Mouse (Mus musculus) liver, embryonic 14.5 days (tissue): ENCODE data around the gene Abcg5. TPM values are rescaled to one million over a fixed set of nuclear protein-coding genes. Genes with fewer than 3 reads are reported as not detected.

ENCODE experiments used
- ATAC-seq: fragments of 200-750 bp; cut with Nextera tagmentation; 2 replicates; pipeline ENCODE4 v1.8.0; 2017; ENCODE audit warnings: moderate number of reproducible peaks, mild to moderate bottlenecking, moderate library complexity; ENCODE audit not compliant: insufficient read depth
- DNase-seq, 3 experiments: peaks; one replicate each; pipeline ENCODE4 v3.0.0-alpha.2; 2012 to 2013; ENCODE audit warnings: low read depth in 3 of 3, low spot score in 3 of 3
- H3K27ac ChIP-seq: fragments of 300-500 bp; sonication (generic); 2 replicates; pipeline ENCODE4 v1.5.1; 2014; ENCODE audit warnings: moderate library complexity, mild to moderate bottlenecking, control low read depth, inconsistent platforms
- H3K27me3 ChIP-seq: fragments of 300-500 bp; sonication (generic); 2 replicates; pipeline ENCODE4 v1.6.1; 2014; ENCODE audit warnings: mild to moderate bottlenecking, low read length, moderate library complexity; ENCODE audit not compliant: control insufficient read depth, insufficient read depth
- H3K36me3 ChIP-seq: fragments of 300-500 bp; sonication (generic); replicated peaks from 2 replicates; pipeline ENCODE4 v1.6.1; 2014; ENCODE audit warnings: low read depth; ENCODE audit not compliant: control insufficient read depth, insufficient read depth
- H3K4me1 ChIP-seq, 2 experiments: fragments of 200-500 bp in 1 of 2; fragments of 300-500 bp in 1 of 2; sonication (generic) in 1 of 2; replicated peaks; 2 replicates each; pipeline ENCODE4 v1.6.1; 2012 to 2014; ENCODE audit warnings: antibody characterized with exemption in 1 of 2, inconsistent platforms in 1 of 2, low read length in 1 of 2; ENCODE audit not compliant: control insufficient read depth in 2 of 2, insufficient read depth in 2 of 2
- H3K4me2 ChIP-seq: fragments of 300-500 bp; sonication (generic); 2 replicates; pipeline ENCODE4 v1.6.1; 2014; ENCODE audit warnings: low read depth, mild to moderate bottlenecking, control low read depth, moderate library complexity
- H3K4me3 ChIP-seq, 2 experiments: fragments of 200-500 bp in 1 of 2; fragments of 300-500 bp in 1 of 2; sonication (generic) in 1 of 2; 2 replicates each; pipeline ENCODE4 v1.5.1; 2012 to 2014; ENCODE audit warnings: low read depth in 2 of 2, low read length in 2 of 2, mild to moderate bottlenecking in 2 of 2, control low read depth in 1 of 2, inconsistent platforms in 1 of 2, moderate library complexity in 1 of 2; ENCODE audit not compliant: insufficient read depth in 1 of 2
- H3K9ac ChIP-seq: fragments of 300-500 bp; sonication (generic); replicated peaks from 2 replicates; pipeline ENCODE4 v1.6.1; 2014; ENCODE audit warnings: mild to moderate bottlenecking, control low read depth, moderate library complexity
- H3K9me3 ChIP-seq: fragments of 300-500 bp; sonication (generic); 2 replicates; pipeline ENCODE4 v1.6.1; 2016; ENCODE audit warnings: low read length, mixed read lengths; ENCODE audit not compliant: control insufficient read depth
- CTCF ChIP-seq: IDR thresholded peaks from 2 replicates; pipeline ENCODE4 v1.5.1; 2016; ENCODE audit warnings: antibody characterized with exemption, low read depth, control low read depth
- EP300 ChIP-seq: IDR thresholded peaks from 2 replicates; pipeline ENCODE4 v1.6.1; 2016; ENCODE audit warnings: antibody characterized with exemption, low read depth
- WGBS: fragments of 180-500 bp; shearing (Covaris S2); extraction: QIAGEN DNeasy Blood & Tissue Kit; methylation state at CpG from one replicate; pipeline ENCODE4 v1.1.7; 2014; ENCODE audit not compliant: insufficient replicate concordance; 5-methylcytosine and 5-hydroxymethylcytosine counted together
- polyA plus RNA-seq, 2 experiments: library from polyadenylated mRNA; depleted of rRNA in 1 of 2; stranded (reverse) in 1 of 2; unstranded in 1 of 2; fragments of >200 nt; fragmentation: Nextera tagmentation in 1 of 2; extraction: Ambion mirVana in 1 of 2; gene quantifications; 2 replicates each; pipeline versions ENCODE4 v1.2.1 to v1.2.3; 2012 to 2014

Gene Abcg5
- polyA plus RNA-seq, 2 experiments, result 0.33 TPM

DNA sequence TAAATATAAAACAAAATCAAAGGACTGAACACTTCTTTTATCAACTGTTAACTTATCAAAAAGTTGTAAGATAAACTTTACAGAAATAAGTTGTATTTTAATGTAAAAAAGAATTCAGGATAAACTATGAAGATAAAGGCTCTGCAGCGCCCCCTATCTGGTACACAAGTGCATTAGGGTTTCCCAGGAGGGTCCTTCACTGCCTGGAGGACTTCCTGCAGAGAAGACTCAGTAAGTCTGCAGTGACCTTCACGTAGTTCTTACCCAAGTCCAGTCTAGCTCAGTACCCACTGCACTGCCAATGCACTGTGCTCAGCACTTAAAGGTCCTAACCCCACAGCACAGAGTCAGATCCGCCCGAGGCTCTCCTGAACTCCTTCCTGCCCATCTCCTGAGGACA is 24.6 kb upstream of the Abcg5 start:
- Histone ChIP-seq H3K27me3 (no peaks in the 10 kb centered on the region), H3K9ac (no peak overlapping the region), H3K4me1 (no peaks in the 10 kb centered on the region), H3K4me3 (no peak overlapping the region), H3K36me3 (peaks cover 14% of the 10 kb centered on the region), H3K9me3 (no peaks in the 10 kb centered on the region), H3K27ac (no peak overlapping the region), H3K4me2 (no peak overlapping the region)
- 69% methylated on average over 4 of the region's 4 CpGs for WGBS
- ATAC-seq (no peak), DNase-seq (no peak)
- TF ChIP-seq CTCF (peak; percentile 56), EP300 (no peak)

DNA sequence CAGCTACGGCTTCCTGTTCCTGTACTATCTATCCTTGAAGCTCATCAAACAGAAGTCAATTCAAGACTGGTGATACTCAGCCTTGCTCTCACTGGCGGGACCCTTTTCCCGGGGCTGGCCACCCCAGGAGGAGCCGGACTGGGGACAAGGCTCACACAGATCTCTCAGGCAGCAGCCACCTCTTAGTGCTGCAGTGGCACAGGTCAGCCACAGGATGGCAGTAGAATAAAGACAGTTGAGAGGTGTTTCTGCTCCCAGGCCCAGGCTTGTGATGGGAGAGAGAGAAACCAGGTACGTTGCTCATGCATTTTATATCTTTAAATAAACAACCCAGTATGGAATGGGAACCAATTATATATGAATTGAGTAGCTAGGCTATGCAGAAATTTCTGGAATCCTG is 15.9 kb upstream of the Abcg5 start:
- no peaks in the 10 kb centered on the region; the same call in 1 of the 2 replicates for H3K36me3 ChIP-seq
- no peak overlapping the region for H3K4me3 ChIP-seq
- TF ChIP-seq CTCF (peak; percentile 94), EP300 (no peak)
- ATAC-seq (peak; percentile 50; the same call in 1 of the 2 replicates), DNase-seq (peak; percentile 18 to 38 (median 28))
- no peak overlapping the region for H3K27ac ChIP-seq
- H3K4me2 ChIP-seq, result no peak overlapping the region
- WGBS, result 24% methylated on average over 5 of the region's 5 CpGs
- H3K27me3 ChIP-seq, result no peaks in the 10 kb centered on the region
- H3K4me1 ChIP-seq, result peaks cover 0 to 2% of the 10 kb centered on the region in 2 experiments; a peak in 1 of 4 replicates
- H3K9me3 ChIP-seq, result no peaks in the 10 kb centered on the region
- H3K9ac ChIP-seq, result no peak overlapping the region

DNA sequence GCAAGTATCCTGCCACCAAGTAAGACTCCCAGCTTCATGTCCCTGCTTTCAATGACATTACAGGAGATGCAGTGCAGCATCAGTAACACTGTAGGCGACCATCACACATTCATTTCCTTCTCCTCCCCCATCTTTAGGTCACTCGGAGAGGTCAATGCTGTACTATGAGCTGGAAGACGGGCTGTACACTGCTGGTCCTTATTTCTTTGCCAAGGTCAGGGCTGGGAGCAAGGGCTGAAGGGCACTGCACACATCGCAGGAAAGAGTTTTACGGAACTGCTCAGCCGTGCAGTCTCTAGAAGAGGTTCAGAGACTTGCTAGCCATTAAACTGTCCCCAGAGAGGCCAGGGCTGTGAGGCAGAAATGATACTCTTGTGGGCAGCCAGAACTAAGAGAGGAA is 13.7 kb upstream of the Abcg5 start:
- H3K36me3 ChIP-seq, result no peaks in the 10 kb centered on the region
- H3K27ac ChIP-seq, result no peak overlapping the region
- H3K4me2 ChIP-seq, result no peak overlapping the region
- no peak overlapping the region for H3K4me3 ChIP-seq
- TF ChIP-seq EP300 (no peak), CTCF (no peak)
- H3K4me1 ChIP-seq, result peaks cover 0 to 2% of the 10 kb centered on the region in 2 experiments; a peak in 1 of 4 replicates
- H3K9ac ChIP-seq, result no peak overlapping the region
- ATAC-seq (no peak), DNase-seq (no peak)
- 58% methylated on average over 6 of the region's 6 CpGs for WGBS
- no peaks in the 10 kb centered on the region for H3K27me3 ChIP-seq
- no peaks in the 10 kb centered on the region for H3K9me3 ChIP-seq

DNA sequence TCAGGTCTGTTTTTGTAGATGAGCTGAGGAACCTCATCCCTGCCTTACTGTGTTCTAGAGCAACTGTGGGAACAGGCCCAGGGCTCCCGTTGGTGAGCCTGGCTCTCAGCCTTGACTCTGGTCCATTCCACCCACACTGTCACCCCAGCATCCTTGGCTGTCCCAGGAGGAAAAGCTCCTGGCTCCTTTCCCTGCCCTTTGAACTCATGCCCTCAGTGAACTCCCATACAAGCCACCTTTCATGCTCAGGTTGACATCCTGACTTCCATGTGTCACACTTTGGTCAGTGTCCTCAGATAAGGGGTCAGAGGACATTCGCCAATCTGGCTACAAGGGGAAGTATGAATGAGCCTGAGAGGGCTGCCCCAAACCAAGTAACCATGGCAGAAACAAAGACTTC is 10.9 kb upstream of the Abcg5 start:
- 40% methylated on average over 2 of the region's 2 CpGs for WGBS
- H3K27me3 ChIP-seq, result no peaks in the 10 kb centered on the region
- DNase-seq (no peak), ATAC-seq (no peak)
- H3K9me3 ChIP-seq, result no peaks in the 10 kb centered on the region
- H3K27ac ChIP-seq, result no peak overlapping the region
- H3K4me2 ChIP-seq, result no peak overlapping the region
- H3K9ac ChIP-seq, result no peak overlapping the region
- peaks cover 0 to 4% of the 10 kb centered on the region in 2 experiments; a peak in 2 of 4 replicates for H3K4me1 ChIP-seq
- no peak overlapping the region for H3K4me3 ChIP-seq
- H3K36me3 ChIP-seq, result no peaks in the 10 kb centered on the region
- TF ChIP-seq CTCF (no peak), EP300 (no peak)

DNA sequence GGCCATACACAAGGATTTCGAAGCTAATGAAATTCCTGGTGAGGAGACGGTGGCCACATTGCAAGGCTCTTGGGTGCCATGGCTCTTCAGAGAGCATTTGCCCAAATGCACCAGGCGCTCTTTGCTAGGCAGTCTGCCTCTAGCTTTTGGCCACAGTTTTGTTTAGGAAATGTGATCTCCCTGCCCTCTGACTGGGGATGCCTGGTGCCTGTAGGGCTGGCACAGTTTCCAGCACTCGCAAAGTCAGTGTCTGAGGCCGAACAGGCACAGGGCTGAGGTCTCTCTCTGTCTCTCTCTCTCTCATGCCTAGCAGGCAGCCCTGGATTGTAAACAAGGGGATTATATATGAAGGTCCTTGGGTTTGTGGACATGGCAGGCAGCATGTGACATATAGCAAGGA is 7.3 kb upstream of the Abcg5 start:
- WGBS, result 64% methylated on average over 5 of the region's 5 CpGs
- no peak overlapping the region for H3K4me2 ChIP-seq
- DNase-seq (no peak), ATAC-seq (no peak)
- H3K36me3 ChIP-seq, result no peaks in the 10 kb centered on the region
- no peak overlapping the region for H3K9ac ChIP-seq
- no peaks in the 10 kb centered on the region for H3K27me3 ChIP-seq
- H3K4me1 ChIP-seq, result peaks cover 0 to 5% of the 10 kb centered on the region in 2 experiments; a peak in 2 of 4 replicates
- TF ChIP-seq CTCF, result no peak
- no peak for TF ChIP-seq EP300
- no peak overlapping the region for H3K4me3 ChIP-seq
- no peak overlapping the region for H3K27ac ChIP-seq
- no peaks in the 10 kb centered on the region for H3K9me3 ChIP-seq
